Mouse (Mus musculus) heart, embryonic 13.5 days (tissue): ENCODE measurements around the gene Apoc4. TPM values are rescaled to one million over a fixed set of nuclear protein-coding genes. Genes with fewer than 3 reads are reported as not detected.
"Not testable (repeated sequence)": the region's sequence is repeated elsewhere in the genome, so short reads cannot be mapped to it uniquely, and the experiment has no call there.

Source experiments
- ATAC-seq: fragments of 200-750 bp; cut with Nextera tagmentation; 2 replicates; pipeline ENCODE4 v1.8.0; 2017; ENCODE audit warnings: moderate TSS enrichment; ENCODE audit not compliant: insufficient number of reproducible peaks, low FRiP score, low TSS enrichment; ENCODE audit errors: extremely low read depth
- H3K27ac ChIP-seq: fragments of 300-500 bp; sonication (generic); replicated peaks from 2 replicates; pipeline ENCODE4 v1.5.1; 2015; ENCODE audit warnings: moderate library complexity, mild to moderate bottlenecking, inconsistent platforms
- H3K27me3 ChIP-seq: fragments of 300-500 bp; sonication (generic); replicated peaks from 2 replicates; pipeline ENCODE4 v1.6.1; 2015; ENCODE audit warnings: mild to moderate bottlenecking, inconsistent platforms
- H3K36me3 ChIP-seq: fragments of 300-500 bp; sonication (generic); 2 replicates; pipeline ENCODE4 v1.6.1; 2015; ENCODE audit warnings: mild to moderate bottlenecking, inconsistent platforms
- H3K4me1 ChIP-seq: fragments of 300-500 bp; sonication (generic); 2 replicates; pipeline ENCODE4 v1.6.1; 2015; ENCODE audit warnings: inconsistent platforms
- H3K4me2 ChIP-seq: fragments of 300-500 bp; sonication (generic); 2 replicates; pipeline ENCODE4 v1.6.1; 2015; ENCODE audit warnings: inconsistent platforms, mild to moderate bottlenecking, moderate library complexity
- H3K4me3 ChIP-seq: fragments of 300-500 bp; sonication (generic); 2 replicates; pipeline ENCODE4 v1.5.1; 2015; ENCODE audit warnings: moderate library complexity, mild to moderate bottlenecking, inconsistent platforms
- H3K9ac ChIP-seq: fragments of 300-500 bp; sonication (generic); 2 replicates; pipeline ENCODE4 v1.6.1; 2015; ENCODE audit warnings: inconsistent platforms, mild to moderate bottlenecking, moderate library complexity
- H3K9me3 ChIP-seq: fragments of 300-500 bp; sonication (generic); 2 replicates; pipeline ENCODE4 v1.6.1; 2016; ENCODE audit warnings: inconsistent platforms
- WGBS: fragments of 180-500 bp; shearing (Covaris S2); methylation state at CpG from one replicate; pipeline ENCODE4 v1.1.7; 2015; ENCODE audit warnings: mixed read lengths; 5-methylcytosine and 5-hydroxymethylcytosine counted together
- polyA plus RNA-seq: library from polyadenylated mRNA; unstranded; fragments of >200 nt; fragmentation: Nextera tagmentation; extraction: Ambion mirVana; gene quantifications from 2 replicates; pipeline ENCODE4 v1.2.1, GENCODE M21; 2015

The Apoc4 gene
- polyA plus RNA-seq, 1 experiment from 2014 or later, result 0.84 TPM

DNA sequence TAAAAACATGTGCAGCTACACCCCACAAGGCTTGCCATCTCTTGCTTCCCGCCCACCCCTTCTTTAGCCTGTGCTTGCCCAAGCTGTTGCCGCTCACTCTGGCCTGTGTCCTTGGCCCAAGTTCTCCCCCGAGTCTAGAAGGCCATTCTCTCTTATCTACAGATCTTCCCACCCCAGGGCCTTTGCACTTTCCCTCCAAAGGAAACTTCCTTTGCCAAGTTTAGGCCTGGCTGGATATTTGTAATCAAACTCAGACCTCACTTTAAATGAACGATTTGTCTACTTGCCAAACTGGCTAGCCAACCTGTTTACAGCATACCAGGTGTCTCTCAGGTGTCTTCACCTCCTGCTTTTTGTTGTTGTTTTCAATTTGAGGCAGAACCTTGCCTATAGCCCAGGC is 9.6 kb upstream of the Apoc4 start:
- Histone ChIP-seq H3K27ac (no peak overlapping the region), H3K36me3 (peaks cover 2% of the 10 kb centered on the region; the same call in 1 of the 2 replicates), H3K4me1 (peaks cover 44% of the 10 kb centered on the region), H3K4me3 (no peak overlapping the region), H3K9ac (no peak overlapping the region), H3K4me2 (no peak overlapping the region), H3K9me3 (no peaks in the 10 kb centered on the region), H3K27me3 (no peaks in the 10 kb centered on the region)
- no peak for ATAC-seq
- WGBS, result 74% methylated on average over 4 of the region's 4 CpGs

DNA sequence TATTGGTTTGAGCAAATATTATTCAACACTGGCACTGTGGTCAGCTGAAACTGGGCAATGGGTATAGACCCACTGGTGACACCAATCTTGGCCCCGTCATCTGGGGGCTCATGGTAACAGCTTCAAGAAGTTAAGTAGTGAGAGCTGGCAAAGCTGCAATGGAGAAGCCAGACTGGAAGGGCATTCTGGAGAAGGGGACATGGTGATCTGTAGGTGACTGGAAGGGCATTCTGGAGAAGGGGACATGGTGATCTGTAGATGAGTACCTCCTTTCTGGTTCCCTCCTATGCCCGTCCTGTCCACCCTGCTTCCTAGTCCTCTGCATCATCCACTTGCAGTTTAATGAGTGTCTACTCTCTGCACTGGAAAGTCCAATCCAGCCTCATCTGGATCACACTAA is 7.3 kb upstream of the Apoc4 start:
- Histone ChIP-seq H3K4me1 (peaks cover 22% of the 10 kb centered on the region), H3K36me3 (no peaks in the 10 kb centered on the region), H3K4me3 (no peak overlapping the region), H3K9ac (no peak overlapping the region), H3K27me3 (no peaks in the 10 kb centered on the region), H3K9me3 (no peaks in the 10 kb centered on the region), H3K4me2 (no peak overlapping the region), H3K27ac (no peak overlapping the region)
- WGBS, result 87% methylated on average over 2 of the region's 2 CpGs
- no peak for ATAC-seq

DNA sequence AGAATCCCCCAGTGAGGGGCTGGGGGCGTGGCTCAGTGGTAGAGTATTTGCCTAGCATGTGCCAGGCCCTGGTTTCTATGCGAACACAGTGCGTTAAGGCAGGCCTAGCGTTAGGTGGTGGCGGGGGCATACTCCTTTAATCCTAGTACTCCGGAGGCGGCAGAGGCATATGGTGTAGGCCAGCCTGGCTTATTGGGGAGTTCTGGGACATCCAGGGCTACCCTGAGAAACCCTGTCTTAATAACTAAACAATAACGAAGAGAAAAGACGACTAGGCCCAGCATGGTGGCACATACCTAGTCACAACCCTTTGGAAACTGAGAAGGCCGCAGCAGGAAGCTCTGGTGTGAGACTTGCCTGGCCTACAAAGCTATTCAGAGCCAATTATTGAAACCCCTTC is 6.8 kb upstream of the Apoc4 start:
- WGBS, result 90% methylated on average over 10 of the region's 10 CpGs
- ATAC-seq, result no peak

DNA sequence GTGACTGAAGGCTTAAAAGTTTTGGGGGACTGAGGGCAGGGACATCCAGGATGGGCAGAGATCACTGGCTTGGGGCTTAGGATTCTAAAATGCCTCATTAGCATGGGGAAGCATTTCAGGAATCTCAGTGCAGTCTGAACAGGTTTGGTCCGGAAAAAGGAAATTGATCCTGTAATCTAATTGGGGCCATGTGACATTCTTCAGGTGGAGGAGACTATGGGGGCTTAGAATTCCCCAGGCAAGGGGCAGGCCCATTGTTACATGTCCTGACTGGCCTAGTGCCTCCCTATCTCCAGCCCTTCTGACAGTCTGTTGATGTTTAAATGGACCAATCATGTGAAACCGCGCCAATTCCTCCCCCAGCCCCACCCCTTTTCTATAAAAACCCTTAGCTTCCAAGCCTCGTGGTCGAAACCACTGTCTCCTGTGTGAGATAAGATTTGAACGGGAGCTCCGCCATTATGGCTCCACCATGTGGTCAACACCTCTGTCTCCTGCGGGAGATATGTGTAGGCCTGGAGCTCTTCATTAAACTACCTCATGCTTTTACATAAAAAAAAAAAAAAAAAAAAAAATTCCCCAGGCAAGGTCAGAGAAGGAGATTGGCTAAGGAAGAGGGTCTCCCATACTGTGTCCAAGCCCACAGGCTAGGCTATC is 5.8 kb upstream of the Apoc4 start:
- H3K27ac ChIP-seq, H3K36me3 ChIP-seq, H3K27me3 ChIP-seq, H3K4me3 ChIP-seq, ATAC-seq, H3K4me1 ChIP-seq, H3K4me2 ChIP-seq, H3K9ac ChIP-seq, H3K9me3 ChIP-seq: not testable (repeated sequence)
- WGBS, result 47% methylated on average over 8 of the region's 8 CpGs

More for the DNA sequence above, 6.8 kb upstream of the Apoc4 start:
- H3K4me3 ChIP-seq, result no peak overlapping the region
- H3K4me2 ChIP-seq, result no peak overlapping the region
- no peaks in the 10 kb centered on the region for H3K36me3 ChIP-seq
- H3K27me3 ChIP-seq, result no peaks in the 10 kb centered on the region
- no peak overlapping the region for H3K27ac ChIP-seq
- H3K9me3 ChIP-seq, result no peaks in the 10 kb centered on the region
- peaks cover 17% of the 10 kb centered on the region for H3K4me1 ChIP-seq
- no peak overlapping the region for H3K9ac ChIP-seq

DNA sequence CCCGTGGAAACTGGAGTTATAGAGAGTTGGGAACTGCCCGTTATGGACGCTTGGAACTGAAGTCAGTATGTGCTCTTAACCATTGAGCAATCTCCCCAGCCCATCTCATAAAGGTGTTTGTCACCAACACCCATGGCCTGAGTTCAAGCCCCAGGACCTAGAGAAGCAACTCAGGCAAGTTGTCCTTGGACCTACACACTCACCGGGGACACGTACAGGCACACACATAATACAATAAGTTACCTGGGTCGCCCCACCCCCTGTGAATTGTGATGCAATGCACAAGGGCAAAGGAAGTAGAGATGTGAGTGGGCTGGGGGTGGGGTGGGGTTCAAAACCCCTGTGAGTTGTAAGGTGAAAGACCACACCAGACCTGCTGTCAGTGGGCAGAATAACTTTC is 5.2 kb upstream of the Apoc4 start:
- Histone ChIP-seq H3K27me3 (no peaks in the 10 kb centered on the region), H3K36me3 (no peaks in the 10 kb centered on the region), H3K9ac (no peak overlapping the region), H3K4me3 (no peak overlapping the region), H3K9me3 (no peaks in the 10 kb centered on the region), H3K4me1 (peaks cover 3% of the 10 kb centered on the region), H3K4me2 (no peak overlapping the region), H3K27ac (no peak overlapping the region)
- WGBS, result 81% methylated on average over 6 of the region's 6 CpGs
- ATAC-seq, result 0 out of 2 replicates have a peak, but pooled peaks have one; percentile 14

DNA sequence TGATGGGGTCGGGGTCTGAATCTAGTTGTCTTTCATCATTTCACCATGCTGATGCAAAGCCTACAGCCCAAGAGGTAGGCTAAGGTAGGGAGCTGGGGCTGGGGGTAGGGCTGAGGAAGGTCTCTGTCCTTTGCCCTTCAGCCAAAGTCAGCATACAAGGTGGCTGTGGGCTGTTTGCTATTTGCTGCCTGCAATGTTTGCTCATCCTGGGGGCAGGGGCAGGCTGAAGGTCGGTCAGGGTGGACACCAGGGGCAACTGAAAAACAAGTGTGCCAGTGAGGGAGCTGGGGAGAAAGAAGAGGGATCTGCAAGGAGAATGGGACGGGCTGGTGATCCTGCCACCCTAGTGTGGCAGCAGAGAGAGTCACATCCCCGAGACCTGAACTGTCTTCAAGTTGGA is 4.1 kb upstream of the Apoc4 start:
- 58% methylated on average over 4 of the region's 4 CpGs for WGBS
- Histone ChIP-seq H3K27me3 (no peaks in the 10 kb centered on the region), H3K4me2 (no peak overlapping the region), H3K9me3 (no peaks in the 10 kb centered on the region), H3K4me1 (peaks cover 7% of the 10 kb centered on the region; the same call in 1 of the 2 replicates), H3K36me3 (no peaks in the 10 kb centered on the region), H3K4me3 (no peak overlapping the region), H3K27ac (no peak overlapping the region), H3K9ac (no peak overlapping the region)
- no peak for ATAC-seq

DNA sequence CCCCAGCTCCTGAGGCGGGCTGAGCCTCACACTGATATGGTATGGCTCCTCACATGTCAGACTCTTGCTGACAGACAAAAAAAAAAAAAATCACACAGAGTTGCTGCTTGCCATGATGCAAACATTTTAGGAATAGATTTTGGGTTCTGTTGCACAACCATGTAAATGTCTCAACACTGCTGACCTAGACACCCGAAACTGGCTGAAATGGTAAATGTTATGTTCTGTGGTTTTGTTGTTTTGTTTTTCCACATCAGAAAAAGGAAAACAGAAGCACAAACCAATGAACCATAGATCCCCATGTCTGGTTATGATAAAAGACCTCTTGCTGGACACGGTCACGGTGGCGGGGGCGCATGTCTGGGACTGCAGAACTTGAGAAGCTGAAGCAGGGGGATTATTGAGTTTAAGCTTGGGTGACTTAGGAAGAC is 2.5 kb upstream of the Apoc4 start:
- Histone ChIP-seq H3K27ac (no peak overlapping the region), H3K4me2 (no peak overlapping the region), H3K27me3 (no peaks in the 10 kb centered on the region), H3K36me3 (no peaks in the 10 kb centered on the region), H3K9me3 (no peaks in the 10 kb centered on the region), H3K4me3 (no peak overlapping the region), H3K9ac (no peak overlapping the region), H3K4me1 (peaks cover 7% of the 10 kb centered on the region; the same call in 1 of the 2 replicates)
- WGBS, result 76% methylated on average over 6 of the region's 6 CpGs
- ATAC-seq, result no peak

DNA sequence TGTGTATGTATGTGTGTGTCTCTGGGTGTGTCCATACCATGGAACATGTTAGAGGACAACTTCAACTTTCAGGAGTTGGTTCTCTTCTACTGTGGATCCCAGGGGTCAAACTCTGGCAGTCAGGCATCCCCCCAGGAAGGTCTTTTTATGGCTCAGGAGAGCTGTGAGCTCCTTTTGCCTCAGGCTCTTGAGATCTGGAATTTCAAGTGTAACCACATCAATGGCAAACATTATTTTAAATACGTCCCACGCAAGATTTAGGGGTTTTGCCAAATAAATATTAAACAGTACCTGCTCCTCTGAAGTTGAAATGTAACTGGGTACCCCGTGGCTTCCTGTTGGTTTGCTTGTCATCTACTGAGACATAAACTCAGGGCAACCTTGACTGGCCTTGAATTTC is 1.7 kb upstream of the Apoc4 start:
- WGBS, result 67% methylated on average over 3 of the region's 3 CpGs
- H3K4me2 ChIP-seq, result no peak overlapping the region
- no peaks in the 10 kb centered on the region for H3K9me3 ChIP-seq
- H3K36me3 ChIP-seq, result no peaks in the 10 kb centered on the region
- no peaks in the 10 kb centered on the region for H3K27me3 ChIP-seq
- H3K4me1 ChIP-seq, result peaks cover 7% of the 10 kb centered on the region; the same call in 1 of the 2 replicates
- 0 out of 2 replicates have a peak overlapping the region, but pooled peaks have one; percentile 5 for H3K9ac ChIP-seq
- H3K27ac ChIP-seq, result no peak overlapping the region
- no peak for ATAC-seq
- no peak overlapping the region for H3K4me3 ChIP-seq

DNA sequence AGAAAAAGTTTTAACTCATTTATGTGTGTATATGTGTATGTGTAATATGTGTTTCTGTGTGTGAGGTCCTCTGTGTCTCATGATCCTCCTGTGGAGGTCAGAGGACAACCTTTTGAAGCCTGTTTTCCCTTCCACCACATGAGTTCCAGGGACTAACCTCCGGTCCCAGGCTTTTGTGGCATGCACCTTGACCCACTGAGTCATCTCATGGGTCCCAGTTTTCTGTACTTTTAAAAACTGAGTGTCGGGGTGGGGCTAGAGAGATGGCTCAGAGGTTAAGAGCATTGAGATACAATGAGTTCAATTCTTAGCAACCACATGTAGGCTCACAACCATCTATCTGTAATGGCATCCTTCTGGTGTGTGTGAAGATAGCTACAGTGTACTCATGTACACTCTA is 577 bp downstream of the Apoc4 start:
- H3K4me2 ChIP-seq, result no peak overlapping the region
- H3K4me3 ChIP-seq, result no peak overlapping the region
- H3K9me3 ChIP-seq, result no peaks in the 10 kb centered on the region
- H3K4me1 ChIP-seq, result peaks cover 7% of the 10 kb centered on the region; the same call in 1 of the 2 replicates
- no peak for ATAC-seq
- H3K9ac ChIP-seq, result no peak overlapping the region
- no peaks in the 10 kb centered on the region for H3K27me3 ChIP-seq
- H3K36me3 ChIP-seq, result no peaks in the 10 kb centered on the region
- 75% methylated on average over 2 of the region's 2 CpGs for WGBS
- no peak overlapping the region for H3K27ac ChIP-seq

DNA sequence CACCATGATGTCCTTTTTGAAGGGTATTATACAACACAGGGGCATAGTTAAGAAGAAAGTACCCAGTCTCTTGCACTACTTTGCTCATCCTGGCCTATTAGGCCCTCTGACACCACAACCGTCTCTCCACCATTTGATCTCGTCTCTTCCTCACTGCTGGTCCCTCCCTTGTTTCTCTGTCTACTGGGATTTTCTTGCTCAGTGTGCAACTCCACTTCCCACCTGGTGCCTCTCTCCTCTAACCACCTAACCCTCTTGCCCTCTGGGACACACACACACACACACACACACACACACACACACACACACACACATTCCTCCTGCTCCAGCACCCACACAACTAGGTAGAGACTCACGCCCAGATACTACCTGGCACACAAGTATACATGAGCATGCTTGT is 2.4 kb downstream of the Apoc4 start:
- no peak overlapping the region for H3K27ac ChIP-seq

DNA sequence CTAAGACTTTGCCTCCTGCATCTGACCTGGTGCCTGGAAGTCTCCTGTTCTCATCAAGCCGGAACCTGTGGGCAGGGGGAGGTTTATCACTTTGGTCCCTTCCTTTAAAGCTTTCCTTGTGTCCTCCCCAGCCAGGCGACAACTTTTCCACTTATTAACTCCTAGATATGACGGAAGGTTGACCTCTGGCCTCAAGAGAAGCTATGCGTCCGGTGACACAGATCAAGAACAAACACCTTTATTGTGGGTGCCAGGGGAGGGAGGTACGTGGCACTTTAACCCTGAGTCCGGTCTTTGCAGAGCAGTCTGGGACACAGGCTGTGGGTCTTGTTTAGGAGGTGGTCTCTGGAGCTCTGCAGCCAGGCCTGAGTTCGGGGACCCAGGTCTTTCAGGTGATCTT is 3.4 kb downstream of the Apoc4 start, which contains the start of gene Apoc2:
Apoc2 (minus strand) TSS at position 70 of the 400 bp plus-strand sequence.
- 52% methylated on average over 8 of the region's 8 CpGs for WGBS
- H3K27me3 ChIP-seq, result no peaks in the 10 kb centered on the region

More for the DNA sequence above, 2.4 kb downstream of the Apoc4 start:
- Histone ChIP-seq H3K4me2 (no peak overlapping the region), H3K27me3 (no peaks in the 10 kb centered on the region), H3K36me3 (no peaks in the 10 kb centered on the region), H3K4me1 (peaks cover 7% of the 10 kb centered on the region; the same call in 1 of the 2 replicates), H3K9ac (no peak overlapping the region), H3K9me3 (no peaks in the 10 kb centered on the region), H3K4me3 (no peak overlapping the region)
- 95% methylated on average over 3 of the region's 3 CpGs for WGBS
- no peak for ATAC-seq

DNA sequence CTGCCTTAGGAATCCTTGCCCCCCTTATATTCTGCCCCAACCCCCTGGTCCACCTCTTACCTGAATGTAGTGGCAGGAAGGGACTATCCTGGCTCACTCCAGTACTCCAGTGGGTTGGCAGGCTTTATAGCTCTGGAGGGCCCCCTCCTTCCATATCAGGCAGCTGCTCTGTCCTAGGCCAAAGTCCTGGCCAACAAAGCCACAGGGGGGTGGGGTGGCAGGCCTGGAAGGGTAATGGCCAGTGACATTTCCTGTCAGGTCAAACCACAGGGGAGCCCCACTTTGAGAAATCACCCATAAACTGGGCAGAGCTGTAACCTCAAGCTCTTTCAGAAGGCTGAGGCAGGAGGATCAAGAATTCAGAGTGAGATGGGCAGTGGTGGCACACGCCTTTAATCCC is 4.6 kb downstream of the Apoc4 start:
- H3K36me3 ChIP-seq, result no peaks in the 10 kb centered on the region
- H3K4me2 ChIP-seq, result no peak overlapping the region
- no peak overlapping the region for H3K4me3 ChIP-seq
- no peak for ATAC-seq
- H3K27me3 ChIP-seq, result no peaks in the 10 kb centered on the region
- peaks cover 7% of the 10 kb centered on the region; the same call in 1 of the 2 replicates for H3K4me1 ChIP-seq
- WGBS, result 61% methylated on average over 1 of the region's 1 CpGs
- H3K27ac ChIP-seq, result no peak overlapping the region
- no peaks in the 10 kb centered on the region for H3K9me3 ChIP-seq
- no peak overlapping the region for H3K9ac ChIP-seq

More for the DNA sequence above, 3.4 kb downstream of the Apoc4 start, which contains the start of gene Apoc2:
- ATAC-seq, result no peak
- Histone ChIP-seq H3K9me3 (no peaks in the 10 kb centered on the region), H3K36me3 (no peaks in the 10 kb centered on the region), H3K9ac (no peak within 1 kb of the TSS), H3K4me3 (no peak within 1 kb of the TSS), H3K4me1 (peaks cover 7% of the 10 kb centered on the region; the same call in 1 of the 2 replicates), H3K27ac (no peak within 1 kb of the TSS), H3K4me2 (no peak within 1 kb of the TSS)
